Mouse (Mus musculus) naive thymus-derived CD4-positive, alpha-beta T cell, adult 2 months (primary cell): ENCODE results near the gene Hbs1l.
A peak's percentile ranks its signal among the peaks of the same experiment; 100 is the strongest.
"Not testable (repeated sequence)": the region's sequence is repeated elsewhere in the genome, so short reads cannot be mapped to it uniquely, and the experiment has no call there.

Source experiments
- DNase-seq: peaks from one replicate; pipeline ENCODE4 v3.0.0-alpha.2; 2011; ENCODE audit warnings: low read depth

The Hbs1l gene

GRCm38 (mm10) chr10:21359086-21359485 lies 63.3 kb downstream of the Hbs1l start:
- no peak for DNase-seq

GRCm38 (mm10) chr10:21361871-21362270 lies 66.1 kb downstream of the Hbs1l start:
- DNase-seq: no peak

- DNase-seq: no peak
Observed at GRCm38 (mm10) chr10:21363297-21363696, 67.5 kb downstream of the Hbs1l start.

- no peak for DNase-seq
Observed at GRCm38 (mm10) chr10:21364946-21365345, 69.2 kb downstream of the Hbs1l start.

- no peak for DNase-seq
Observed at GRCm38 (mm10) chr10:21365897-21366296, 70.1 kb downstream of the Hbs1l start.

GRCm38 (mm10) chr10:21366471-21366870 lies 70.7 kb downstream of the Hbs1l start:
- no peak for DNase-seq

GRCm38 (mm10) chr10:21367481-21367880 lies 71.7 kb downstream of the Hbs1l start:
- no peak for DNase-seq

GRCm38 (mm10) chr10:21369586-21369985 lies 73.8 kb downstream of the Hbs1l start:
- no peak for DNase-seq

GRCm38 (mm10) chr10:21372271-21372670 lies 76.5 kb downstream of the Hbs1l start:
- no peak for DNase-seq

- DNase-seq: no peak
Observed at GRCm38 (mm10) chr10:21376682-21377473, 81.1 kb downstream of the Hbs1l start, which contains the start of gene Aldh8a1. Aldh8a1 (plus strand) TSS chr10:21377291.

GRCm38 (mm10) chr10:21378196-21378944 lies 82.6 kb downstream of the Hbs1l start:
- peak; percentile 57 for DNase-seq

GRCm38 (mm10) chr10:21382914-21383313 lies 87.1 kb downstream of the Hbs1l start:
- peak; percentile 85 for DNase-seq

- no peak for DNase-seq
Observed at GRCm38 (mm10) chr10:21385111-21385663, 89.4 kb downstream of the Hbs1l start.

- DNase-seq: no peak
Observed at GRCm38 (mm10) chr10:21389075-21389474, 93.3 kb downstream of the Hbs1l start.

GRCm38 (mm10) chr10:21390440-21390839 lies 94.7 kb downstream of the Hbs1l start:
- no peak for DNase-seq

GRCm38 (mm10) chr10:21391286-21391685 lies 95.5 kb downstream of the Hbs1l start:
- DNase-seq: no peak

GRCm38 (mm10) chr10:21393390-21393789 lies 97.6 kb downstream of the Hbs1l start:
- DNase-seq: no peak

- no peak for DNase-seq
Observed at GRCm38 (mm10) chr10:21395426-21396139, 99.8 kb downstream of the Hbs1l start.

- not testable (repeated sequence) for DNase-seq
Observed at GRCm38 (mm10) chr10:21398873-21399425, 103.2 kb downstream of the Hbs1l start.

GRCm38 (mm10) chr10:21399622-21400021 lies 103.8 kb downstream of the Hbs1l start:
- no peak for DNase-seq

GRCm38 (mm10) chr10:21400031-21400430 lies 104.3 kb downstream of the Hbs1l start:
- no peak for DNase-seq

GRCm38 (mm10) chr10:21400453-21400852 lies 104.7 kb downstream of the Hbs1l start:
- DNase-seq: no peak
